Mouse (Mus musculus) embryonic facial prominence, embryonic 14.5 days (tissue): ENCODE measurements at regions not wholly inside any gene's neighbourhood (a gene's known extent, or its start where the extent isn't known, plus 50 kb on each side); places are given as distances from the start of the nearest gene placed in this dataset.

Source experiments
- ATAC-seq: fragments of 200-750 bp; cut with Nextera tagmentation; 2 replicates; pipeline ENCODE4 v1.8.0; 2017; ENCODE audit warnings: low read depth, moderate number of reproducible peaks, moderate TSS enrichment
- DNase-seq: peaks from one replicate; pipeline ENCODE4 v3.0.0-alpha.2; 2015; ENCODE audit warnings: low spot score
- H3K27ac ChIP-seq: fragments of 300-500 bp; sonication (generic); replicated peaks from 2 replicates; pipeline ENCODE4 v1.5.1; 2014; ENCODE audit warnings: low read depth, mild to moderate bottlenecking, low read length, moderate library complexity
- H3K27me3 ChIP-seq: fragments of 300-500 bp; sonication (generic); replicated peaks from 2 replicates; pipeline ENCODE4 v1.6.1; 2014; ENCODE audit warnings: low read length; ENCODE audit not compliant: control insufficient read depth, insufficient read depth
- H3K36me3 ChIP-seq: fragments of 300-500 bp; sonication (generic); 2 replicates; pipeline ENCODE4 v1.6.1; 2014; ENCODE audit warnings: low read length, mixed read lengths; ENCODE audit not compliant: control insufficient read depth, insufficient read depth
- H3K4me1 ChIP-seq: fragments of 300-500 bp; sonication (generic); 2 replicates; pipeline ENCODE4 v1.6.1; 2014; ENCODE audit warnings: antibody characterized with exemption, low read length; ENCODE audit not compliant: control insufficient read depth, insufficient read depth
- H3K4me2 ChIP-seq: fragments of 300-500 bp; sonication (generic); 2 replicates; pipeline ENCODE4 v1.6.1; 2014; ENCODE audit warnings: low read depth, mild to moderate bottlenecking, low read length, moderate library complexity, mixed read lengths
- H3K4me3 ChIP-seq: fragments of 300-500 bp; sonication (generic); 2 replicates; pipeline ENCODE4 v1.5.1; 2014; ENCODE audit warnings: low read depth, mild to moderate bottlenecking, low read length
- H3K9ac ChIP-seq: fragments of 300-500 bp; sonication (generic); 2 replicates; pipeline ENCODE4 v1.6.1; 2014; ENCODE audit warnings: low read depth, mild to moderate bottlenecking, low read length, moderate library complexity, mixed read lengths
- H3K9me3 ChIP-seq: fragments of 300-500 bp; sonication (generic); 2 replicates; pipeline ENCODE4 v1.6.1; 2016; ENCODE audit warnings: low read length; ENCODE audit not compliant: control insufficient read depth
- WGBS: fragments of 180-500 bp; shearing (Covaris S2); extraction: QIAGEN DNeasy Blood & Tissue Kit; methylation state at CpG from one replicate; pipeline ENCODE4 v1.1.7; 2014; 5-methylcytosine and 5-hydroxymethylcytosine counted together

DNA sequence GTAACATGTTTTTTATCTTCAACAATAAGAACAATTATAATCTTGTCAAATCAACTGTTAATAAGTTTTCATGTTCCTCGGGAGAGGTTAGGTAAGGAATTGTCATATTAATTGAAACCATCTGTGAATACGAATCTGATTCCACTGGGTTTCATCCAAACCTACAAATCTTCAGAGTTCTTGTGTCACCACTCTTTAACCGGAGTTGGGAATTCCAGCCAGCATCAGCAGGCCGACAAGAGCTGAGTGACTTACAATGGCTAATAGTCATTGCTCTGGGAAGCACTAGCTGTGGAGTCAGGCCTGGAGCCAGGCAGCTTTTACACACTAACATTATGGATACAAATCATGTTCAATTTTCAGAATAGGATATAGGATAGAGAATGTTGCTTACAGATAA, 273.3 kb downstream of the Isl1 start:
- no peaks in the 10 kb centered on the region for H3K27me3 ChIP-seq
- H3K9me3 ChIP-seq = no peaks in the 10 kb centered on the region
- H3K4me1 ChIP-seq = no peaks in the 10 kb centered on the region
- H3K4me3 ChIP-seq = no peak overlapping the region
- no peak overlapping the region for H3K27ac ChIP-seq
- WGBS = 46% methylated on average over 4 of the region's 4 CpGs
- peak; percentile 1 for DNase-seq
- ATAC-seq = no peak
- no peak overlapping the region for H3K4me2 ChIP-seq
- H3K36me3 ChIP-seq = no peaks in the 10 kb centered on the region
- H3K9ac ChIP-seq = no peak overlapping the region

DNA sequence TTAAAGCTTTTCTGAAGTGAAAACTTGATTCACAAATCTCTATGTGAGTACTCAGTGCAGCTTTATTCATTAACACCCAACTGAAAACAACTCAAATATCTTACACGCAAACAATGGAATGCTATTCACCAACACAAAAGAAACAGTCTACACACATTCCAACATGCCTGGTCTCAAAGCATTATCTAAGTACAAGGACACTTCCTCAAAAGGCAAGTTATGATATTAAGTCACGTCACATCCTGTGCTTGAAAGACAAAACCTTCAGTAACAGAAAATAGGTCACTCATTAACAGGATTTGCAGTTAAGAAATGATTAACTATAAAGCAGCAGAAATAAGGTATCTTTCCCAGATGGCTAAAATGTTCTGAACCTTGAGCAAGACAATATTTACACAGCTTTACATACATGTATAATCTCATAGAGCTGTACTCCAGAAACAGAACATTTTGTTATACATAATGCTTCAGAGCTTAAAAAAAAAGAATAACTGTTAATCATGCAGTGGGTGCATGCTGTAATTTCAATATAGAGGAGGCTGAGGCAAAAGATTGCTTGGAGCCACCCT, 279.3 kb downstream of the Isl1 start:
- 70% methylated on average over 2 of the region's 2 CpGs for WGBS
- Histone ChIP-seq H3K36me3 (no peaks in the 10 kb centered on the region), H3K27ac (no peak overlapping the region), H3K9me3 (no peaks in the 10 kb centered on the region), H3K27me3 (no peaks in the 10 kb centered on the region), H3K9ac (no peak overlapping the region), H3K4me1 (no peaks in the 10 kb centered on the region), H3K4me3 (no peak overlapping the region), H3K4me2 (no peak overlapping the region)
- ATAC-seq (no peak), DNase-seq (no peak)

DNA sequence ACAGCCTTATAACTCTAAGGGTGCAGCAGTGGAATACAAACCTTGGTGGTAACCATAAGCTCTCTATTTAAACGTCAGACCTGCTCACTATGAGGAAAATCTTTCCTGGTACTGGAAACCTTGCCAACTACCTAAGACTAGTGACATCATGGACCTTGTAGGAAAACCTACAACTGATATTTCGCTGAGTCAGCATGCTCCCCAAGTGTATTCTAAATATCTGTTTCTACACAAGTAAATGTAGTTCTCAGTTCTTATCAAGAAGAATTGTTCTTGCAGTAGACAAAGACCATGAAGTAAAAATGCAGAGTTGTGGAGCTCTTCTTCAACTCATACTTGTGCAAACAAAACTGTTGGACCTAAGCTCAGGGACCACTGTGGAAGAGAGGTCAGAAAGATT, 280.9 kb downstream of the Isl1 start:
- Histone ChIP-seq H3K4me2 (no peak overlapping the region), H3K36me3 (no peaks in the 10 kb centered on the region), H3K4me1 (no peaks in the 10 kb centered on the region), H3K4me3 (no peak overlapping the region), H3K27ac (no peak overlapping the region), H3K27me3 (no peaks in the 10 kb centered on the region), H3K9me3 (no peaks in the 10 kb centered on the region), H3K9ac (no peak overlapping the region)
- WGBS = 83% methylated on average over 2 of the region's 2 CpGs
- DNase-seq (no peak), ATAC-seq (no peak)

DNA sequence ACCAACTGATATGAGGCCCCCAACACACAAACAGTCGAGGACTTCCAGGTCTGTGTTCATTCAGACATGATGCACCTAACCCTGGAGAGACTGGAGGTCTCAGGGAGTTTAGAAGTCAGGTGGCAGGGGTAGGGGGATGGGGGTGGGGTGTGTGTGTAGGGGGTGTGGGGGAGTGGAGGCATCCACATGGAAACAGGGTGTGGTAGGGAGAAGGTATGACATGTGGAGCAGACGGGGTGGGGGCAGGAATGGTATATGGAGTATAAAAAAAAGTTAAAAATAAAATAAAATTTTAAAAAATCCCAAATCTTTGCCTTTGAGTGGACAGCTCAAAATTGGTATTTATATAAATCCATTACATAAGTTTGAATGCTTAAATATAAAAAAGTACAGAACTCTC, 282.3 kb downstream of the Isl1 start:
- Histone ChIP-seq H3K9me3 (no peaks in the 10 kb centered on the region), H3K27ac (no peak overlapping the region), H3K27me3 (no peaks in the 10 kb centered on the region), H3K36me3 (no peaks in the 10 kb centered on the region), H3K9ac (no peak overlapping the region), H3K4me3 (no peak overlapping the region), H3K4me1 (no peaks in the 10 kb centered on the region), H3K4me2 (no peak overlapping the region)
- ATAC-seq (no peak), DNase-seq (no peak)
- 85% methylated on average over 2 of the region's 2 CpGs for WGBS

DNA sequence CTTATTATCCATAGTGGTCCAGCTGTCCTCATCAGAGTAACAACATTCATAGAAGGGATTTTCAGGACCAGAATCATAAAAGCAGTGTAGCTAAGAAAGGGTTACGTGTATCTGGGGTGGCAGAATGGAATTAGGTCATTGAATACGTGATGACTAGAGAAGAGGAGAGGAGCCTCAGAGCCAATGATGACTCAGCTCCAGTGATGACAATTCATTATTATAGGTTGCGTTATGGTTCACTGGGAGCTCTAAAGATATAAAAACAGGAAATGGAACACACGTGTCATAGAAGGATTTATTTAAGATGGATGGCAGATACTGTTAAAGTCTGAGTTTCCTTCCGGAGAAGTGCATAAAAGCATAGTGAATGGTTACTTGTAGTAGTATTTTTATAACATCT, 291.6 kb downstream of the Isl1 start:
- no peak for DNase-seq
- 48% methylated on average over 5 of the region's 5 CpGs for WGBS
- no peaks in the 10 kb centered on the region for H3K36me3 ChIP-seq
- no peaks in the 10 kb centered on the region for H3K4me1 ChIP-seq
- H3K4me3 ChIP-seq = no peak overlapping the region
- no peak overlapping the region for H3K27ac ChIP-seq
- no peaks in the 10 kb centered on the region for H3K27me3 ChIP-seq
- H3K9me3 ChIP-seq = no peaks in the 10 kb centered on the region
- H3K4me2 ChIP-seq = no peak overlapping the region
- no peak overlapping the region for H3K9ac ChIP-seq
- ATAC-seq = no peak

DNA sequence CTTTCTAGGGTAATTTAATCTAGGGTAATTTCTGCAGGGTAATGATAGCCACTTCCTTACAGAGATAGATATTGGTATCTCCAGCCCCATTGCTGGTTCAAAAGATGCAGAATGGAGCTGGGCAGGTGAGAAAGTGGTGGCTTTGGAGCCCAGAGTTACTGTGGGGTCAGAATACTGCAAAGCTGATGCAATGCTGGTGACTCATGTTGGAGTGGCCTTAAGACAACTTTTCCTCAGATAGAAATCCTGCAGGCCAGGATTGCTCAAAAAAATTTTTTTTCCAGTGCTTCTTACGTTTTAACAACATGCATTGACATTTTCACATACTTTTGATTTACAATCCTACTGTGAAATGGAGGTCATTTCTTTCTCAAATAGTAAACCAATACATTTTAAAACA, 305.8 kb downstream of the Isl1 start:
- Histone ChIP-seq H3K9ac (no peak overlapping the region), H3K9me3 (no peaks in the 10 kb centered on the region), H3K36me3 (no peaks in the 10 kb centered on the region), H3K27me3 (no peaks in the 10 kb centered on the region), H3K27ac (no peak overlapping the region), H3K4me2 (no peak overlapping the region), H3K4me3 (no peak overlapping the region), H3K4me1 (no peaks in the 10 kb centered on the region)
- WGBS = 58% methylated on average over 1 of the region's 1 CpGs
- DNase-seq (no peak), ATAC-seq (no peak)

DNA sequence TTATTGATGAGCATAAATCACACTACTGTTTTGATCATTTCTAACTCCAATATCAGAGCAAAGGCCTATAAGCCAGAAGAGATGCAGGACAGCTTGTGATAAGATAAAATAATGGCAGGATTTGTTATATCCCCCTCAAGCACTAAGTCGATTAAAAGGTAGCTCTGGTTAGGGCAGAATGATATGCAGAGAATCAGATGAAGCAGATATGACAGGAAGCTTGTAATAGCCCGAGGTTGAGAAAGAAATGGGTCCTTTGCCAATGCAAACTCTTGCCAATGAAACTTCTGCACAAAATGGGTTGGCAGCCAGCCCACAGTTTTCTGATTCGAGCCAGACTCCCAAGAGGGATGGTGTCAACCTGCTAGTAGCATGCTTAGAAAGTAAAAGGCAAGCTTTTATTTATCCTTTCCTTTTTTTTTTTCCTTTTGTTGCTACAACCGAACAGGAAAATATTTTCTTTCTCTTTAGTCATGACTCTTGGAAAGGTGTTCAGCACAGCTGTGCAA, 307.0 kb downstream of the Isl1 start:
- no peak for ATAC-seq
- Histone ChIP-seq H3K36me3 (no peaks in the 10 kb centered on the region), H3K27me3 (no peaks in the 10 kb centered on the region), H3K9me3 (no peaks in the 10 kb centered on the region), H3K4me1 (no peaks in the 10 kb centered on the region), H3K4me2 (no peak overlapping the region), H3K9ac (no peak overlapping the region), H3K4me3 (no peak overlapping the region), H3K27ac (no peak overlapping the region)
- WGBS = 29% methylated on average over 4 of the region's 4 CpGs
- peak; percentile 82 for DNase-seq

DNA sequence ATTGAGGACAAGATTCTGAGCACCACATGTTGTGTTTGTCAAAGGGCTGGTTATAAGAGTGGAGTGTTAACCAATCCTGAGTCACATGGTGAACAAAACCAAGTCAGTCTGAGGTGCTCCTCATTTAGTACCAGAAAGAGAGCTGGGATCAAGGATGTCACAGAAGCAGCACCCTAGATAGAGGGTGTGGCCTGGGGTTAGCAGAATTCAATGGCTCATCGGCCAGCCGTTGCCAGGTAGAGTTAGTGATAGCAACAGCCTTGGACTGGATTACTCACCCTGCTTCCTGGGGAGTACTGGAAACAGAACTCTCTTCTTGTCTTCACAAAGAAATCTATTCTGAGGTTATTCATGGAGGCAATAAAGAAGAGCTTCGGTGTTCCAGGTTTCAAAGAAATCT, 318.9 kb downstream of the Isl1 start:
- H3K9ac ChIP-seq = no peak overlapping the region
- H3K27me3 ChIP-seq = no peaks in the 10 kb centered on the region
- DNase-seq = no peak
- H3K4me2 ChIP-seq = no peak overlapping the region
- 78% methylated on average over 3 of the region's 3 CpGs for WGBS
- H3K4me1 ChIP-seq = no peaks in the 10 kb centered on the region
- no peaks in the 10 kb centered on the region for H3K36me3 ChIP-seq
- no peaks in the 10 kb centered on the region for H3K9me3 ChIP-seq
- H3K27ac ChIP-seq = no peak overlapping the region
- no peak for ATAC-seq
- H3K4me3 ChIP-seq = no peak overlapping the region

DNA sequence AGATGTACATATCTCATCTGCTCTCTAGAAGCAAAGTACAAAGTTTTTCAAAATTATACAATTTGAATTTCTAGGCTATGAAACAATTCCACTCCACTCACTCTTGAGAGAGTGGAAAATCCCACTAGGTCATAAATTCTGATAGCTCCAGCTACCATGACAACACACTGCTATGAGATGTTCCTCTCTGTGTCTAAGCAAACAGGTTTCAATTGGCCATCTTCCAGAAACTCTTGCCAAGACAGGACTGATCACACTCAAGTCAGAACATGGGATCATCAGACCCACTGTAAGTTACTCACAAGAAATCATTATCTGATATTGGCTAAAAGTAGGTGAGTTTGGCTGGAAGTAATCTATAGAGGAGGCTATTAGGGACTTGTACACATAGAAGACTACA, 320.4 kb downstream of the Isl1 start:
- no peak for ATAC-seq
- no peak overlapping the region for H3K9ac ChIP-seq
- peak; percentile 66 for DNase-seq
- no peaks in the 10 kb centered on the region for H3K36me3 ChIP-seq
- H3K27me3 ChIP-seq = no peaks in the 10 kb centered on the region
- no peaks in the 10 kb centered on the region for H3K9me3 ChIP-seq
- no peak overlapping the region for H3K27ac ChIP-seq
- no peaks in the 10 kb centered on the region for H3K4me1 ChIP-seq
- H3K4me3 ChIP-seq = no peak overlapping the region
- H3K4me2 ChIP-seq = no peak overlapping the region
